32 mouse cellular contexts compared by ENCODE assay signal in the genomic region with DNA sequence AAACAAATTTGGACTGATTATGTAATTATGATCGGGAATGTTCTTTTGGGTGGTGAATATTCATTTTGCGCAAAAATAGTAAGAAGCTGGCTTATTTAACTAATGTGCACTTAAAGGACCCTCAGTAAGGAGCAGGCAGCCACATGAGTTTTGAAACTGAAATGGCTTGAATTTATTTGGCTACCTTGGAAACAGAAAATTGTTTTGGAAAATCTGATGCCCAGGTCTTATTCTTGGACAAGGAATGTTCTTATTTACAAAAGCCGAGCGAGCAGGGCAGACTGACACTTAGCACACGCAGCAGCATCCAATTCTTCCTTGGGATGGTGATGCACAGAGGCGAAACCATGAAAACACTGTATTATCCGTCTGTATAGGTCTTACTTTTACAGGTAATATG. TPM values are rescaled to one million over a fixed set of nuclear protein-coding genes. Genes with fewer than 3 reads are reported as not detected.
A peak's percentile ranks its signal among the peaks of the same experiment; 100 is the strongest.
DNase-seq lines count a peak whose midpoint lies in the region; ATAC-seq and TF ChIP-seq lines count a peak whose summit lies in the region.
"Had no signal": no experiment of that assay in that cellular context is flagged by ENCODE, and none has a peak within 500 bp of the region (broad histone marks: within the 10 kb centered on the region; RNA-seq: fewer than 3 reads in every experiment).

No protein-coding gene starts in this region.

- peak overlapping the region; percentile 29 for H3K27ac ChIP-seq in gastrocnemius, adult 2 months
- no peak overlapping the region for H3K27ac ChIP-seq in lung, embryonic 14.5 days (ENCODE audit: low read depth)
- peak overlapping the region; percentile 60 for H3K27ac ChIP-seq in cortical plate, adult 2 months (ENCODE audit: insufficient read depth, low read length)
- no peak overlapping the region for H3K27ac ChIP-seq in hindbrain, embryonic 11.5 days (ENCODE audit: low read depth, low read length)
- H3K27ac ChIP-seq: forebrain, embryonic 12.5 days; heart, embryonic 13.5 days; hindbrain, embryonic 10.5 days; intestine, embryonic 15.5 days; liver, embryonic 14.5 days; midbrain, embryonic 13.5 days; neural tube, embryonic 13.5 days; stomach, embryonic 15.5 days had no signal

- no peak overlapping the region for H3K4me3 ChIP-seq in gastrocnemius, adult 2 months
- no peak overlapping the region for H3K4me3 ChIP-seq in lung, embryonic 14.5 days (ENCODE audit: low read depth, low read length)
- no peak overlapping the region for H3K4me3 ChIP-seq in cortical plate, adult 2 months (ENCODE audit: insufficient read depth, low read length)
- no peak overlapping the region for H3K4me3 ChIP-seq in hindbrain, embryonic 11.5 days (ENCODE audit: low read depth, low read length)
- H3K4me3 ChIP-seq: erythroblast, embryonic 14.5 days; forebrain, embryonic 12.5 days; heart, embryonic 13.5 days; hindbrain, embryonic 10.5 days; intestine, embryonic 15.5 days; megakaryocyte, embryonic 14.5 days; midbrain, embryonic 13.5 days; neural tube, embryonic 13.5 days; stomach, embryonic 15.5 days had no signal

- H3K9ac ChIP-seq in lung, embryonic 14.5 days, result no peak overlapping the region
- no peak overlapping the region for H3K9ac ChIP-seq in hindbrain, embryonic 11.5 days (ENCODE audit: low read depth, low read length)
- H3K9ac ChIP-seq: forebrain, embryonic 12.5 days; heart, embryonic 13.5 days; intestine, embryonic 15.5 days; liver, embryonic 14.5 days; midbrain, embryonic 13.5 days; neural tube, embryonic 13.5 days; stomach, embryonic 15.5 days had no signal

- intact Hi-C loops in gastrocnemius, adult 2 months (cut with DNase I), result no loop called here
- intact Hi-C loops in gastrocnemius, postnatal 36 days (cut with DNase I), result no loop called here

- no peak for DNase-seq in gastrocnemius, adult 2 months
- DNase-seq in gastrocnemius, postnatal 36 days, result no peak
- peak; percentile 8 for DNase-seq in lung, embryonic 14.5 days
- DNase-seq in lung, adult 18-20 months, result no peak
- peak; percentile 7 for DNase-seq in induced T-regulatory cell, adult 2 months (ENCODE audit: low read depth)
- DNase-seq in hindbrain, embryonic 11.5 days (ENCODE audit: low spot score), result no peak
- DNase-seq in retina, postnatal 1 day, result no peak
- DNase-seq: adrenal gland, postnatal 10 days; cerebellum, adult 8-10 months; cerebellum, postnatal 36 days; embryo, embryonic 11 days; heart, postnatal 10 days; kidney, adult 2 months; kidney, postnatal 4 days; layer of hippocampus, adult 9-11 months; left cerebral cortex, postnatal 4 days; liver; thymus, postnatal 14 days had no signal

- 63% methylated on average over 7 of the region's 7 CpGs for WGBS in lung, embryonic 14.5 days
- WGBS in hindbrain, embryonic 11.5 days, result 88% methylated on average over 7 of the region's 7 CpGs

- TF ChIP-seq POLR2A in cortical plate, adult 2 months (IDR thresholded peaks at IDR 0.05; ENCODE audit: extremely low read depth, insufficient read depth, low read length), result no peak

- H3K27me3 ChIP-seq in lung, embryonic 14.5 days (ENCODE audit: insufficient read depth, low read length), result no peaks in the 10 kb centered on the region
- no peaks in the 10 kb centered on the region for H3K27me3 ChIP-seq in hindbrain, embryonic 11.5 days (ENCODE audit: control insufficient read depth, insufficient read depth, low read length)
- H3K27me3 ChIP-seq: forebrain, embryonic 12.5 days; heart, embryonic 13.5 days; intestine, embryonic 15.5 days; midbrain, embryonic 13.5 days; neural tube, embryonic 13.5 days; Patski; stomach, embryonic 15.5 days had no signal

- H3K9me3 ChIP-seq in lung, embryonic 14.5 days (ENCODE audit: low read depth, low read length), result no peaks in the 10 kb centered on the region
- no peaks in the 10 kb centered on the region for H3K9me3 ChIP-seq in hindbrain, embryonic 11.5 days (ENCODE audit: control insufficient read depth, low read length)
- H3K9me3 ChIP-seq: forebrain, embryonic 12.5 days; heart, embryonic 13.5 days; intestine, embryonic 15.5 days; megakaryocyte, embryonic 14.5 days; midbrain, embryonic 13.5 days; neural tube, embryonic 13.5 days; stomach, embryonic 15.5 days had no signal

- TF ChIP-seq CTCF in gastrocnemius, adult 2 months (IDR thresholded peaks at IDR 0.05), result no peak
- TF ChIP-seq CTCF in lung, embryonic 14.5 days (IDR thresholded peaks at IDR 0.05; ENCODE audit: low read depth), result no peak
- TF ChIP-seq CTCF in cortical plate, adult 2 months (IDR thresholded peaks at IDR 0.05; ENCODE audit: extremely low read depth, insufficient read depth, low read length), result no peak

- H3K4me2 ChIP-seq in lung, embryonic 14.5 days, result no peak overlapping the region
- no peak overlapping the region for H3K4me2 ChIP-seq in hindbrain, embryonic 11.5 days (replicated peaks; ENCODE audit: low read depth, low read length)
- H3K4me2 ChIP-seq: forebrain, embryonic 12.5 days; heart, embryonic 13.5 days; intestine, embryonic 15.5 days; midbrain, embryonic 13.5 days; neural tube, embryonic 13.5 days; stomach, embryonic 15.5 days had no signal

- H3K36me3 ChIP-seq in lung, embryonic 14.5 days (ENCODE audit: insufficient read depth), result no peaks in the 10 kb centered on the region
- no peaks in the 10 kb centered on the region for H3K36me3 ChIP-seq in hindbrain, embryonic 11.5 days (ENCODE audit: control insufficient read depth, insufficient read depth, low read length)
- H3K36me3 ChIP-seq: forebrain, embryonic 12.5 days; heart, embryonic 13.5 days; hindbrain, embryonic 10.5 days; intestine, embryonic 15.5 days; midbrain, embryonic 13.5 days; neural tube, embryonic 13.5 days; stomach, embryonic 15.5 days had no signal

- H3K4me1 ChIP-seq in lung, embryonic 14.5 days (ENCODE audit: insufficient read depth), result peaks cover 5% of the 10 kb centered on the region
- H3K4me1 ChIP-seq in cortical plate, adult 2 months (ENCODE audit: control insufficient read depth, insufficient read depth, low read length), result peaks cover 2% of the 10 kb centered on the region
- H3K4me1 ChIP-seq in hindbrain, embryonic 11.5 days (replicated peaks; ENCODE audit: control insufficient read depth, insufficient read depth, low read length), result no peaks in the 10 kb centered on the region
- H3K4me1 ChIP-seq: midbrain, embryonic 13.5 days had no signal

- no peak for ATAC-seq in lung, embryonic 14.5 days (ENCODE audit: insufficient read depth)
- ATAC-seq in hindbrain, embryonic 11.5 days (ENCODE audit: low FRiP score), result no peak
- ATAC-seq: hindbrain, embryonic 16.5 days; intestine, embryonic 15.5 days; midbrain, embryonic 13.5 days; Patski had no signal

RNA-seq across cellular contexts. Expression of gene Mettl24, which starts 28.0 kb away (rescaled TPM):
- under 1 TPM; 0.31 to 0.86 TPM for total RNA-seq in gastrocnemius, adult 2 months (2021)
- total RNA-seq in gastrocnemius, postnatal 36 days (2021), result under 1 TPM; 0.49 to 0.71 TPM
- 3.5 and 3.6 TPM in 2 replicates for polyA plus RNA-seq in lung, embryonic 14.5 days (2014; fragmentation: Nextera tagmentation; extraction: Ambion mirVana)
- polyA plus RNA-seq in cortical plate, adult 2 months (2012; rRNA removed), result 1.4 and 1.6 TPM in 2 replicates
- polyA plus RNA-seq in hindbrain, embryonic 11.5 days (2014; fragmentation: Nextera tagmentation; extraction: Ambion mirVana), result 0.97 and 1.2 TPM in 2 replicates
- total RNA-seq: MEL had no signal
- polyA plus RNA-seq: erythroblast, embryonic 14.5 days; Patski had no signal

Comparison
In these comparisons a context has a peak if more than half of its experiments do, and no peak if none do; other contexts are left out.
1. DNase-seq: peak in lung, embryonic 14.5 days (single experiment) and induced T-regulatory cell, adult 2 months (single experiment); none in gastrocnemius, adult 2 months (single experiment), gastrocnemius, postnatal 36 days (0 of 2), lung, adult 18-20 months (0 of 2), hindbrain, embryonic 11.5 days (single experiment) and retina, postnatal 1 day (single experiment).
2. H3K27ac ChIP-seq: peak in gastrocnemius, adult 2 months (single experiment) and cortical plate, adult 2 months (single experiment); none in lung, embryonic 14.5 days (single experiment) and hindbrain, embryonic 11.5 days (single experiment).